Mouse (Mus musculus): ENCODE data around the gene Olfr312.

- TF ChIP-seq CTCF (IDR thresholded peaks at IDR 0.05; ENCODE audit: low read depth, low read length) (no peak), EP300 (IDR thresholded peaks at IDR 0.05; ENCODE audit: insufficient read depth, low read depth, low read length) (no peak)
Observed at GRCm38 (mm10) chr11:58815676-58816075, 13.4 kb upstream of the Olfr312 start.
